Mouse (Mus musculus) forebrain, embryonic 16.5 days (tissue): ENCODE measurements at regions not wholly inside any gene's neighbourhood (a gene's known extent, or its start where the extent isn't known, plus 50 kb on each side); places are given as distances from the start of the nearest gene placed in this dataset.

Experiments
- ATAC-seq: fragments of 200-750 bp; cut with Nextera tagmentation; 2 replicates; pipeline ENCODE4 v1.8.0; 2017; ENCODE audit warnings: mild to moderate bottlenecking, moderate library complexity
- H3K27ac ChIP-seq: fragments of 300-500 bp; sonication (generic); 2 replicates; pipeline ENCODE4 v1.5.1; 2014; ENCODE audit warnings: low read length, control low read depth
- H3K27me3 ChIP-seq: fragments of 300-500 bp; sonication (generic); replicated peaks from 2 replicates; pipeline ENCODE4 v1.6.1; 2014; ENCODE audit warnings: low read length; ENCODE audit not compliant: control insufficient read depth, insufficient read depth
- H3K36me3 ChIP-seq: fragments of 300-500 bp; sonication (generic); 2 replicates; pipeline ENCODE4 v1.6.1; 2014; ENCODE audit not compliant: control insufficient read depth, insufficient read depth
- H3K4me1 ChIP-seq: fragments of 300-500 bp; sonication (generic); replicated peaks from 2 replicates; pipeline ENCODE4 v1.6.1; 2014; ENCODE audit warnings: low read length; ENCODE audit not compliant: control insufficient read depth, insufficient read depth
- H3K4me2 ChIP-seq: fragments of 300-500 bp; sonication (generic); 2 replicates; pipeline ENCODE4 v1.6.1; 2014; ENCODE audit warnings: mild to moderate bottlenecking, low read length, control low read depth
- H3K4me3 ChIP-seq: fragments of 300-500 bp; sonication (generic); replicated peaks from 2 replicates; pipeline ENCODE4 v1.5.1; 2014; ENCODE audit warnings: mild to moderate bottlenecking, low read length, control low read depth
- H3K9ac ChIP-seq: fragments of 300-500 bp; sonication (generic); replicated peaks from 2 replicates; pipeline ENCODE4 v1.6.1; 2014; ENCODE audit warnings: low read depth, low read length, control low read depth
- H3K9me3 ChIP-seq: fragments of 300-500 bp; sonication (generic); 2 replicates; pipeline ENCODE4 v1.6.1; 2016; ENCODE audit warnings: low read length; ENCODE audit not compliant: control insufficient read depth
- WGBS: fragments of 180-500 bp; shearing (Covaris S2); extraction: QIAGEN DNeasy Blood & Tissue Kit; methylation state at CpG from one replicate; pipeline ENCODE4 v1.1.7; 2014; 5-methylcytosine and 5-hydroxymethylcytosine counted together

DNA sequence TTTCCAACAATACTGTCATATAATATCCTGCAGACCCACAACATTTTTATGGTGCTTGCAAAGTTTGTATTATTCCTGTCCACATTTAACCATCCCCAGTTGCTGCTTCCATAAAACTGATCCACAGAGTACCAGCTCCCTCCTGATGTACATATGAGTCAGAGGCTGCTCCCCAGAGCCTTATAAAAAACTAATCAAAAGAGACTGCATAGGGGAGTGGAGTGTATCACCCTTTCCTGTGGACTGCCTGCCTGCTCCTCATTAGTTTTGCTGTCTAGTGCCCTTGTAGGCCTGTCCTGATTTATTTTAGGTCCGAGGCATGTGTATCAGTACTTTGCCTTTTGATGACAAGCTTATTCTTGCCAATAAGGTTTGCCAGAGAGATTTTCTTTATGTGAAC is 310.9 kb upstream of the Gm5415 start:
- Histone ChIP-seq H3K4me2 (no peak overlapping the region), H3K4me3 (no peak overlapping the region), H3K27me3 (no peaks in the 10 kb centered on the region), H3K36me3 (no peaks in the 10 kb centered on the region), H3K9ac (no peak overlapping the region), H3K27ac (no peak overlapping the region), H3K9me3 (no peaks in the 10 kb centered on the region), H3K4me1 (no peaks in the 10 kb centered on the region)
- no peak for ATAC-seq
- WGBS, result 72% methylated on average over 1 of the region's 1 CpGs
